Mouse (Mus musculus) G1E (cell line): ENCODE data around the gene Ptprn.

Experiments used
- CTCF ChIP-seq: IDR thresholded peaks from 2 replicates; pipeline ENCODE4 v1.5.1; 2012; ENCODE audit warnings: low read depth, low read length, inconsistent platforms, mixed read lengths
- GATA1 ChIP-seq: IDR thresholded peaks from 2 replicates; pipeline ENCODE4 v1.6.1; 2012; ENCODE audit warnings: borderline replicate concordance, low read length, inconsistent platforms, mixed read lengths

- TF ChIP-seq CTCF (no peak; the same call in 1 of the 2 replicates), GATA1 (no peak)
Measured at GRCm38 (mm10) chr1:75283017-75283416, 18.7 kb upstream of the Ptprn start.
